Mouse (Mus musculus) liver, postnatal 0 days (tissue): ENCODE results near the gene Nfib.

Experiments used
- CTCF ChIP-seq: sonication (generic); IDR thresholded peaks from 2 replicates; pipeline ENCODE4 v1.5.1; 2016; ENCODE audit warnings: antibody characterized with exemption, low read depth
- EP300 ChIP-seq: IDR thresholded peaks from 2 replicates; pipeline ENCODE4 v1.6.1; 2016; ENCODE audit warnings: antibody characterized with exemption, low read depth, mild to moderate bottlenecking

GRCm38 (mm10) chr4:82246290-82246689 is 459.3 kb downstream of the Nfib start:
- TF ChIP-seq CTCF: no peak
- TF ChIP-seq EP300: 0 out of 2 replicates have a peak, but pooled peaks have one; percentile 16
